In genomic region chr12:40037226-40037813, GRCm38 (mm10) we compare ENCODE assay signal across 8 mouse cellular contexts. TPM values are rescaled to one million over a fixed set of nuclear protein-coding genes. Genes with fewer than 3 reads are reported as not detected.
DNase-seq lines count a peak whose midpoint lies in the region; ATAC-seq and TF ChIP-seq lines count a peak whose summit lies in the region.

No protein-coding gene starts in this region.

- peak; percentile 95 for DNase-seq in ES-CJ7 (ENCODE audit: low read depth, low spot score)
- peak; percentile 97 for DNase-seq in cerebellum, adult 11 months
- DNase-seq in heart, postnatal 36 days: peak; percentile 99
- DNase-seq in layer of hippocampus, adult 2 months (ENCODE audit: low spot score in 2 of 2): peak; percentile 98
- peak; percentile 98 for DNase-seq in lung, embryonic 14.5 days
- DNase-seq in thymus, adult 2 months: peak; percentile 99

- ATAC-seq in forebrain, embryonic 15.5 days (replicated peaks): peak; percentile 98
- peak; percentile 99 for ATAC-seq in lung, embryonic 14.5 days (ENCODE audit: insufficient read depth)

- H3K4me3 ChIP-seq in forebrain, embryonic 15.5 days: peak overlapping the region; percentile 96
- H3K4me3 ChIP-seq in layer of hippocampus, adult 2 months: peak overlapping the region; percentile 78
- H3K4me3 ChIP-seq in lung, embryonic 14.5 days (ENCODE audit: low read depth, low read length): peak overlapping the region; percentile 76
- peak overlapping the region; percentile 90 for H3K4me3 ChIP-seq in olfactory bulb, adult 2 months (ENCODE audit: insufficient read depth, low read depth, low read length)
- H3K4me3 ChIP-seq in thymus, adult 2 months (ENCODE audit: control insufficient read depth, insufficient read depth, low read length): peak overlapping the region; percentile 75

- H3K27me3 ChIP-seq in forebrain, embryonic 15.5 days: no peaks in the 10 kb centered on the region
- no peaks in the 10 kb centered on the region for H3K27me3 ChIP-seq in lung, embryonic 14.5 days (ENCODE audit: insufficient read depth, low read length)
- no peaks in the 10 kb centered on the region for H3K27me3 ChIP-seq in thymus, adult 2 months (ENCODE audit: control insufficient read depth, insufficient read depth, low read length)

- TF ChIP-seq POLR2A in olfactory bulb, adult 2 months (IDR thresholded peaks at IDR 0.05; ENCODE audit: insufficient read depth, low read depth, low read length): peak; percentile 93
- peak; percentile 96 for TF ChIP-seq POLR2A in thymus, adult 2 months (IDR thresholded peaks at IDR 0.05; ENCODE audit: control insufficient read depth, extremely low read depth, insufficient read depth, low read length, poor library complexity)

- H3K9me3 ChIP-seq in forebrain, embryonic 15.5 days: no peaks in the 10 kb centered on the region
- no peaks in the 10 kb centered on the region for H3K9me3 ChIP-seq in lung, embryonic 14.5 days (ENCODE audit: low read depth, low read length)

- H3K36me3 ChIP-seq in forebrain, embryonic 15.5 days: no peaks in the 10 kb centered on the region; the same call in 1 of the 2 replicates
- no peaks in the 10 kb centered on the region for H3K36me3 ChIP-seq in lung, embryonic 14.5 days (ENCODE audit: insufficient read depth)
- H3K36me3 ChIP-seq in thymus, adult 2 months (ENCODE audit: control insufficient read depth, insufficient read depth, low read length): no peaks in the 10 kb centered on the region

- intact Hi-C loops in heart, postnatal 36 days (cut with DNase I): loop anchor here (5.0 to 10.0 kb wide), 3 partner anchors 85 to 1253 kb away; partner anchors contain the start of genes Dock4 and Zfp277

- H3K4me1 ChIP-seq in forebrain, embryonic 15.5 days: peaks cover 13% of the 10 kb centered on the region
- H3K4me1 ChIP-seq in lung, embryonic 14.5 days (ENCODE audit: insufficient read depth): no peaks in the 10 kb centered on the region
- no peaks in the 10 kb centered on the region for H3K4me1 ChIP-seq in olfactory bulb, adult 2 months (ENCODE audit: control insufficient read depth, insufficient read depth, low read length)
- H3K4me1 ChIP-seq in thymus, adult 2 months (replicated peaks; ENCODE audit: control insufficient read depth, insufficient read depth, low read length): peaks cover 4% of the 10 kb centered on the region; the same call in 1 of the 2 replicates

- peak; percentile 74 for TF ChIP-seq CTCF in layer of hippocampus, adult 2 months (conservative IDR thresholded peaks at IDR 0.05)
- TF ChIP-seq CTCF in lung, embryonic 14.5 days (IDR thresholded peaks at IDR 0.05; ENCODE audit: low read depth): peak; percentile 56
- peak; percentile 39; the same call in 1 of the 2 replicates for TF ChIP-seq CTCF in olfactory bulb, adult 2 months (IDR thresholded peaks at IDR 0.05; ENCODE audit: insufficient read depth, low read depth, low read length)
- TF ChIP-seq CTCF in thymus, adult 2 months (IDR thresholded peaks at IDR 0.05; ENCODE audit: borderline replicate concordance, control insufficient read depth, extremely low read depth, insufficient read depth, low read length, poor library complexity): peak; percentile 17; the same call in 1 of the 2 replicates

- peak overlapping the region; percentile 58 for H3K9ac ChIP-seq in forebrain, embryonic 15.5 days (replicated peaks)
- H3K9ac ChIP-seq in lung, embryonic 14.5 days: peak overlapping the region; percentile 81

- H3K4me2 ChIP-seq in forebrain, embryonic 15.5 days (replicated peaks): peak overlapping the region; percentile 81
- H3K4me2 ChIP-seq in lung, embryonic 14.5 days: peak overlapping the region; percentile 77

- H3K27ac ChIP-seq in forebrain, embryonic 15.5 days (replicated peaks): peak overlapping the region; percentile 84
- H3K27ac ChIP-seq in layer of hippocampus, adult 2 months: peak overlapping the region; percentile 94
- H3K27ac ChIP-seq in lung, embryonic 14.5 days (ENCODE audit: low read depth): peak overlapping the region; percentile 90
- peak overlapping the region; percentile 74 for H3K27ac ChIP-seq in olfactory bulb, adult 2 months (ENCODE audit: insufficient read depth, low read depth, low read length)
- H3K27ac ChIP-seq in thymus, adult 2 months (ENCODE audit: control insufficient read depth, insufficient read depth, low read length): peak overlapping the region; percentile 59

- WGBS in forebrain, embryonic 15.5 days: under 1% methylated on average over 60 of the region's 60 CpGs
- WGBS in lung, embryonic 14.5 days: 0% methylated on average over 58 of the region's 60 CpGs
- WGBS in olfactory bulb, adult 2 months: under 1% methylated on average over 60 of the region's 60 CpGs
- under 1% methylated on average over 60 of the region's 60 CpGs for WGBS in thymus, adult 2 months

RNA-seq across cellular contexts. Expression of gene Arl4a, which starts 0.5 kb away (rescaled TPM):
- 66.6 and 73.7 TPM in 2 replicates for polyA plus RNA-seq in forebrain, embryonic 15.5 days (2015; fragmentation: Nextera tagmentation; extraction: Ambion mirVana)
- total RNA-seq in heart, postnatal 36 days (2021): 10 to 100 TPM; 21.1 to 28.3 TPM
- 10 to 100 TPM; 29.9 to 30.5 TPM for total RNA-seq in layer of hippocampus, adult 2 months (2021)
- polyA plus RNA-seq in lung, embryonic 14.5 days (2014; fragmentation: Nextera tagmentation; extraction: Ambion mirVana): 28.1 and 34.0 TPM in 2 replicates
- not detected in 2 replicates for polyA plus RNA-seq in olfactory bulb, adult 2 months (2012; ENCODE audit: insufficient read depth, insufficient read length, low replicate concordance, missing spikeins)
- polyA plus RNA-seq in thymus, adult 2 months (2012; rRNA removed): 5.6 and 6.5 TPM in 2 replicates

Comparison
In these comparisons a context has a peak if more than half of its experiments do, and no peak if none do; other contexts are left out.
1. Peak in every context shown above with its lines: DNase-seq, ATAC-seq, H3K4me3 ChIP-seq and H3K27ac ChIP-seq.
2. CTCF ChIP-seq: peak in every context shown above with its lines; median percentile 74 in layer of hippocampus, adult 2 months; 56 in lung, embryonic 14.5 days; 39 in olfactory bulb, adult 2 months; 17 in thymus, adult 2 months.